Mouse (Mus musculus) brain, embryonic 18.5 days (tissue): ENCODE results near the gene Arxes2.
"Not testable (repeated sequence)": the region's sequence is repeated elsewhere in the genome, so short reads cannot be mapped to it uniquely, and the experiment has no call there.

Source experiments
- DNase-seq: peaks from one replicate; pipeline ENCODE4 v3.0.0-alpha.2; 2012; ENCODE audit warnings: low read depth, low spot score

The Arxes2 gene

GRCm38 (mm10) chrX:136032799-136033763 lies 39.5 kb downstream of the Arxes2 start, which contains the start of gene Arxes1:
Gene Arxes1, plus strand, starts transcription at chrX:136033367.
- not testable (repeated sequence) for DNase-seq

DNA sequence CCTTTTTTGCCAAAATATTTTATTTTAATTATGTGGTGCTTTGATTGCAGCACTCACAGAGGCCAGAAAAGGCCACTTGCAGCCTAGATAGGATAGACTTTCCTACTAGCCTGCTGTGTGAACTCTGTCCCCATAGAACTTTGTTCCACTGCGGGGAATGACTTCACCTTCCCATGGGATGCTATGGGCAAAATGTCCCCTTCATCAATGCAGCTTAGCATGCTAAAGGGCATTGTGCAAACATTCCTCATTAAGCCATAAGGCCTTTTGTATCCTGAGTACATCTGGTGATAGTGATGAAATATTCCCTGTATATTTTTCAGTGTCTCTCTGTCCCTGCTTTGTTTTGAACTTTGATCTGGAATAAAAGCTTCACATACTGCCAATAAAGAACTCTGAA lies 50.1 kb downstream of the Arxes2 start:
- no peak for DNase-seq
